Mouse (Mus musculus) heart, embryonic 15.5 days (tissue): ENCODE measurements around the gene Gas7. TPM values are rescaled to one million over a fixed set of nuclear protein-coding genes. Genes with fewer than 3 reads are reported as not detected.

ENCODE experiments used
- ATAC-seq: fragments of 200-750 bp; cut with Nextera tagmentation; replicated peaks from 2 replicates; pipeline ENCODE4 v1.8.0; 2017; ENCODE audit warnings: low read depth, moderate TSS enrichment; ENCODE audit not compliant: insufficient number of reproducible peaks, insufficient read depth, low FRiP score
- H3K27ac ChIP-seq: fragments of 300-500 bp; sonication (generic); 2 replicates; pipeline ENCODE4 v1.5.1; 2015; ENCODE audit warnings: mild to moderate bottlenecking, inconsistent platforms
- H3K27me3 ChIP-seq: fragments of 300-500 bp; sonication (generic); 2 replicates; pipeline ENCODE4 v1.6.1; 2015; ENCODE audit warnings: inconsistent platforms
- H3K36me3 ChIP-seq: fragments of 300-500 bp; sonication (generic); 2 replicates; pipeline ENCODE4 v1.6.1; 2015; ENCODE audit warnings: mild to moderate bottlenecking, inconsistent platforms
- H3K4me1 ChIP-seq: fragments of 300-500 bp; sonication (generic); replicated peaks from 2 replicates; pipeline ENCODE4 v1.6.1; 2015; ENCODE audit warnings: inconsistent platforms
- H3K4me2 ChIP-seq: fragments of 300-500 bp; sonication (generic); 2 replicates; pipeline ENCODE4 v1.6.1; 2015; ENCODE audit warnings: inconsistent platforms, mild to moderate bottlenecking, moderate library complexity
- H3K4me3 ChIP-seq: fragments of 300-500 bp; sonication (generic); 2 replicates; pipeline ENCODE4 v1.5.1; 2015; ENCODE audit warnings: mild to moderate bottlenecking, inconsistent platforms
- H3K9ac ChIP-seq: fragments of 300-500 bp; sonication (generic); 2 replicates; pipeline ENCODE4 v1.6.1; 2015; ENCODE audit warnings: mild to moderate bottlenecking, inconsistent platforms
- H3K9me3 ChIP-seq: fragments of 300-500 bp; sonication (generic); replicated peaks from 2 replicates; pipeline ENCODE4 v1.6.1; 2016; ENCODE audit warnings: inconsistent platforms
- WGBS: fragments of 180-500 bp; shearing (Covaris S2); methylation state at CpG from one replicate; pipeline ENCODE4 v1.1.7; 2015; ENCODE audit warnings: mixed read lengths; 5-methylcytosine and 5-hydroxymethylcytosine counted together
- polyA plus RNA-seq: library from polyadenylated mRNA; unstranded; fragments of >200 nt; fragmentation: Nextera tagmentation; extraction: Ambion mirVana; gene quantifications from 2 replicates; pipeline ENCODE4 v1.2.1, GENCODE M21; 2015

Gas7 gene
- polyA plus RNA-seq, result 8.2 and 9.4 TPM in 2 replicates

GRCm38 (mm10) chr11:67454874-67455526 is at the start of gene Gas7:
Gas7 (plus strand) TSS chr11:67455437.
- peak; percentile 78 for ATAC-seq
- Histone ChIP-seq H3K9me3 (no peaks in the 10 kb centered on the region), H3K36me3 (no peaks in the 10 kb centered on the region), H3K4me3 (peak within 1 kb of the TSS; percentile 90), H3K4me2 (peak within 1 kb of the TSS; percentile 99), H3K4me1 (peaks cover 29% of the 10 kb centered on the region), H3K27ac (peak within 1 kb of the TSS; percentile 4), H3K27me3 (0 out of 2 replicates have a peak, but pooled peaks cover 7% of the 10 kb centered on the region), H3K9ac (peak within 1 kb of the TSS; percentile 76)
- WGBS, result 0% methylated on average over 70 of the region's 78 CpGs

GRCm38 (mm10) chr11:67414346-67414940 is 40.8 kb upstream of the Gas7 start:
- no peak overlapping the region for H3K4me2 ChIP-seq
- no peaks in the 10 kb centered on the region for H3K36me3 ChIP-seq
- H3K9ac ChIP-seq, result no peak overlapping the region
- H3K4me1 ChIP-seq, result no peaks in the 10 kb centered on the region
- H3K9me3 ChIP-seq, result no peaks in the 10 kb centered on the region
- 58% methylated on average over 6 of the region's 6 CpGs for WGBS
- H3K4me3 ChIP-seq, result no peak overlapping the region
- no peaks in the 10 kb centered on the region for H3K27me3 ChIP-seq
- H3K27ac ChIP-seq, result no peak overlapping the region
- no peak for ATAC-seq

GRCm38 (mm10) chr11:67423575-67423974 is 31.7 kb upstream of the Gas7 start:
- Histone ChIP-seq H3K9me3 (no peaks in the 10 kb centered on the region), H3K4me3 (no peak overlapping the region), H3K4me2 (no peak overlapping the region), H3K36me3 (no peaks in the 10 kb centered on the region), H3K27me3 (no peaks in the 10 kb centered on the region), H3K9ac (no peak overlapping the region), H3K4me1 (no peaks in the 10 kb centered on the region), H3K27ac (no peak overlapping the region)
- no peak for ATAC-seq
- WGBS, result 82% methylated on average over 13 of the region's 13 CpGs

GRCm38 (mm10) chr11:67428196-67428595 is 27.0 kb upstream of the Gas7 start:
- Histone ChIP-seq H3K4me3 (no peak overlapping the region), H3K9ac (no peak overlapping the region), H3K36me3 (no peaks in the 10 kb centered on the region), H3K4me2 (no peak overlapping the region), H3K9me3 (no peaks in the 10 kb centered on the region), H3K4me1 (no peaks in the 10 kb centered on the region), H3K27ac (no peak overlapping the region), H3K27me3 (no peaks in the 10 kb centered on the region)
- ATAC-seq, result no peak; the same call in 1 of the 2 replicates
- WGBS, result 26% methylated on average over 3 of the region's 3 CpGs

- no peaks in the 10 kb centered on the region for H3K4me1 ChIP-seq
- H3K27ac ChIP-seq, result no peak overlapping the region
- WGBS, result 16% methylated on average over 1 of the region's 1 CpGs
- H3K36me3 ChIP-seq, result no peaks in the 10 kb centered on the region
- no peak overlapping the region for H3K4me3 ChIP-seq
- H3K9me3 ChIP-seq, result no peaks in the 10 kb centered on the region
- no peak for ATAC-seq
- no peaks in the 10 kb centered on the region for H3K27me3 ChIP-seq
- H3K9ac ChIP-seq, result no peak overlapping the region
- H3K4me2 ChIP-seq, result no peak overlapping the region
Measured at GRCm38 (mm10) chr11:67429836-67430235, 25.4 kb upstream of the Gas7 start.

- no peak overlapping the region for H3K4me3 ChIP-seq
- no peak overlapping the region for H3K9ac ChIP-seq
- no peak overlapping the region for H3K4me2 ChIP-seq
- no peaks in the 10 kb centered on the region for H3K36me3 ChIP-seq
- no peak overlapping the region for H3K27ac ChIP-seq
- ATAC-seq, result no peak
- H3K27me3 ChIP-seq, result no peaks in the 10 kb centered on the region
- H3K4me1 ChIP-seq, result no peaks in the 10 kb centered on the region
- 34% methylated on average over 14 of the region's 14 CpGs for WGBS
- H3K9me3 ChIP-seq, result no peaks in the 10 kb centered on the region
Measured at GRCm38 (mm10) chr11:67431116-67431645, 24.1 kb upstream of the Gas7 start.

GRCm38 (mm10) chr11:67431864-67432263 is 23.4 kb upstream of the Gas7 start:
- H3K9me3 ChIP-seq, result no peaks in the 10 kb centered on the region
- H3K4me3 ChIP-seq, result no peak overlapping the region
- no peak for ATAC-seq
- H3K4me1 ChIP-seq, result no peaks in the 10 kb centered on the region
- no peak overlapping the region for H3K27ac ChIP-seq
- no peak overlapping the region for H3K9ac ChIP-seq
- no peak overlapping the region for H3K4me2 ChIP-seq
- H3K36me3 ChIP-seq, result no peaks in the 10 kb centered on the region
- no peaks in the 10 kb centered on the region for H3K27me3 ChIP-seq
- WGBS, result 65% methylated on average over 4 of the region's 4 CpGs

- Histone ChIP-seq H3K9me3 (no peaks in the 10 kb centered on the region), H3K27ac (no peak overlapping the region), H3K4me2 (no peak overlapping the region), H3K36me3 (no peaks in the 10 kb centered on the region), H3K27me3 (no peaks in the 10 kb centered on the region), H3K4me3 (no peak overlapping the region), H3K4me1 (no peaks in the 10 kb centered on the region), H3K9ac (no peak overlapping the region)
- no peak for ATAC-seq
- WGBS, result 86% methylated on average over 5 of the region's 5 CpGs
Measured at GRCm38 (mm10) chr11:67433763-67434162, 21.5 kb upstream of the Gas7 start.

- Histone ChIP-seq H3K27me3 (no peaks in the 10 kb centered on the region), H3K36me3 (no peaks in the 10 kb centered on the region), H3K4me3 (no peak overlapping the region), H3K9ac (no peak overlapping the region), H3K9me3 (no peaks in the 10 kb centered on the region), H3K27ac (no peak overlapping the region), H3K4me1 (no peaks in the 10 kb centered on the region), H3K4me2 (no peak overlapping the region)
- 84% methylated on average over 5 of the region's 5 CpGs for WGBS
- no peak for ATAC-seq
Measured at GRCm38 (mm10) chr11:67438746-67439145, 16.5 kb upstream of the Gas7 start.

- Histone ChIP-seq H3K4me2 (no peak overlapping the region), H3K9me3 (no peaks in the 10 kb centered on the region), H3K9ac (no peak overlapping the region), H3K27ac (no peak overlapping the region), H3K4me1 (0 out of 2 replicates have a peak, but pooled peaks cover 3% of the 10 kb centered on the region), H3K36me3 (no peaks in the 10 kb centered on the region), H3K4me3 (no peak overlapping the region), H3K27me3 (no peaks in the 10 kb centered on the region)
- WGBS, result 61% methylated on average over 14 of the region's 14 CpGs
- no peak for ATAC-seq
Measured at GRCm38 (mm10) chr11:67445058-67445825, 10.0 kb upstream of the Gas7 start.

GRCm38 (mm10) chr11:67451525-67451924 is 3.7 kb upstream of the Gas7 start:
- H3K27me3 ChIP-seq, result 0 out of 2 replicates have a peak, but pooled peaks cover 4% of the 10 kb centered on the region
- H3K4me1 ChIP-seq, result peaks cover 20% of the 10 kb centered on the region
- no peak for ATAC-seq
- H3K4me3 ChIP-seq, result no peak overlapping the region
- no peaks in the 10 kb centered on the region for H3K9me3 ChIP-seq
- no peaks in the 10 kb centered on the region for H3K36me3 ChIP-seq
- no peak overlapping the region for H3K27ac ChIP-seq
- WGBS, result 82% methylated on average over 5 of the region's 5 CpGs
- no peak overlapping the region for H3K4me2 ChIP-seq
- H3K9ac ChIP-seq, result no peak overlapping the region
